Mouse (Mus musculus): ENCODE results near the gene Myl6.
"Not testable (repeated sequence)": the region's sequence is repeated elsewhere in the genome, so short reads cannot be mapped to it uniquely, and the experiment has no call there.

Myl6 gene

DNA sequence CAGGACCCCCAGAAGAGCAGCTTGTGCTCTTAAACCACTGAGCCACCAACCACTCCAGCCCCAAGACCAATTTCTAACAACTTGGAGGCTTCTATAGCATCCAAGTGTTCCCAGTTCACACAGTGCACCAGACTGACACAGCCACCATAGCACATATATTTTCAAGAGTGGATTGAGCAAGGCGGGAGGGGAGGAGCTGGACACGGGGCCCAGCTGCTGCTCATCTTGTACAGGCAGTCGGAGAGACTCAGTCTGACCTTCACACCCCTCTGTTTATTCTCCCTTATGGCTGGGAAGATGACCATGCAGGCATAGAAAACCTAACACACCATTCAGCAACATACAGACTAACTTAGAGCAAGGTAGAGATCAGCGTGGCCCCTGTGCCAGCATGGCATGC, 15.9 kb upstream of the Myl6 start:
- DNase-seq (ENCODE audit: low read depth, low spot score): no peak

DNA sequence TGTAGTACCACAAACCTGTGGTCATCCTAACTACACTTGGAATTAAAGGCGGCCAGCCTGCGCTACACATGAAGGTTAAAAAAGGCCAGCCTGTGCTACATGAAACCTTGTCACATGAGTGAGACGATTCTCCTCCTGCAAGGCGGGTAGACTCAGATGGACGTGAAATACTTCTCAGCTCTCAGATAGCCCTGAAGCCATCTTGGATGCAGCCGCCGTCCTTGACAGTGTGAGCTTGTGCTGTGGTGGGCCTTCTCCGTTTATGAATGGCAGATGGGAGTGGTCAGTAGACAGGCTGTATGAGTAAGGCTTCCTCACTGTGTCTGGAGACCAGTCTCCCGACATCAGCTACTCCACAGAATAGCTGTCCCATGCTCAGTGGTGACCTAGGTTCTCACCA, 15.3 kb upstream of the Myl6 start:
- no peak for DNase-seq (ENCODE audit: low read depth, low spot score)

DNA sequence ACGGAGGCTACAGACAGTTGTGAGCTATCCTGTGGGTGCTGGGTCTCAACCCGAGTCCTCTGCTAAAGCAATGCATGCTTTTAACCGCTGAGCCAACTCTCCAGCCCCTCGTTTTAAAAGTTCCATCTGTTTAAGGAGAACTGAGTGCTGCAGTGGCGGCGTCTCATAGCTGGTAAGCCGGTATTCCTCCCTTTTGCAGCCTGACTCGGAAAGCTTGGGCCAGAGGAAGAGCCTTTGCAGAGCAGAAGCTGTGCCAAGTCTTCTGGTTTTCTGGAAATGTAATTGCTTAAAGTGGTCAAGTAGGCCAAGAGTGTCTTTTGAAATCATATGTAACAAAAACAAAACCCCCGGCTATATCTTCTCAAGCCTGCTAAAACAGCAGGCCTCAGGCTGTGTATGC, 14.3 kb upstream of the Myl6 start:
- no peak for DNase-seq (ENCODE audit: low read depth, low spot score)

DNA sequence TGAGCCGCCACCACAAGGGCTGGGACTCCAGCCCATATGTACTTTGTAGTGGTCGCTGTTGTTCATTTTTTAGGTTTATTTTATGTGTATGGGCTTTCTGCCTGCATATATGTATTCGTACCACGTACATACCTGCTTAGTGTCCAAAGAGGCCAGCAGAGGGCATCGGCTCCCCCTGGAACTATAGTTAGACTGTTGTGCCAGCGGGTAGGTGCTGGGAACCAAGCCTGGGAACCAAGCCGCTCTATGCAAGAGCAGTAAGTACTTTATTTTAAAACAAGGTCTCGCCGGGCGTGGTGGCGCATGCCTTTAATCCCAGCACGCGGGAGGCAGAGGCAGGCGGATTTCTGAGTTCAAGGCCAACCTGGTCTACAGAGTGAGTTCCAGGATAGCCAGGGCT, 12.0 kb upstream of the Myl6 start:
- no peak for DNase-seq (ENCODE audit: low read depth, low spot score)

DNA sequence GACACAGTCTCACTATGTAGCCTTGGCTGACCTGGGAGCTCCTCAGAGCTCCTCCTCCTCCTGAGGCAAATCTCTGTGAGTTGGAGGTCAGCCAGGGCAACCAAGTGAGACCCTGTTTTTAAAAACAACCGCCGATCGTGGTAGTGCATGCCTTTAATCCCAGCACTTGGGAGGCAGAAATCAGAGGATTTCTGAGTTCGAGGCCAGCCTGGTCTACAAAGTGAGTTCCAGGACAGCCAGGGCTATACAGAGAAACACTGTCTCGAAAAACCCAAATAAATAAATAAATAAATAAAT, 11.4 kb upstream of the Myl6 start:
- not testable (repeated sequence) for DNase-seq (ENCODE audit: low read depth, low spot score)

DNA sequence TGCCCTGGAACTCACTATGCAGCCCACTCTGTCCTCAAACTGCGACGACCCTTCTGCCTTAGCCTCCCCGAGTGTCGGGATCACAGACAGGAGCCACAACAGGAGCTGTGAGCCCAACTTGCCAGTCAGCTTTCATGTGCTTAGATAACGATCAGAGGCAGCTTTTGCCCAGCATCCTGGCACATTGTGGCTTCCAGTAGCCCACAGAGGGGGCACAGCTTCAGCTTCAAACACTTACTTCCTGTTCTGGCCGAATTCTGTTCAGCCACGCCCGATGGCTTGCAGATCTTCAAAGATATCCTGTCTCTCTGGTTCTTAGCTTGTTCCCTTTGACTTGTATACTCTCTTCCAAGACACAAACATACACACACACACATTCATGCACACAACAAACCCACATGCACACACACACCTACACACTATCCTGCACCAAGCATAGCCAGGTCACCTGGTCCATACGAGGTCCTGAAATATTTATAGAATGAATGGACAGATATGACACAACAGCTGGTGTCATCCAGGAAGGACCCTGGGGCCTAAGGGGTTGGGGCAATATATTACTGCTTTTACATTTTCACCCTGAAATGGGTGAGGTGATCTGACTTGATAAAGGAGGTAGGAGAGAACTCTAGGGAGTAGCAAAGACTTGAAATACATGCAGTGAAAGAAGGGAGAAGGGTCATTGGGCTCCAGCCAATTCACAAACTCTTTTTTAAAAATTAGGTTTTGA, 10.9 kb upstream of the Myl6 start:
- no peak for DNase-seq (ENCODE audit: low read depth, low spot score)

DNA sequence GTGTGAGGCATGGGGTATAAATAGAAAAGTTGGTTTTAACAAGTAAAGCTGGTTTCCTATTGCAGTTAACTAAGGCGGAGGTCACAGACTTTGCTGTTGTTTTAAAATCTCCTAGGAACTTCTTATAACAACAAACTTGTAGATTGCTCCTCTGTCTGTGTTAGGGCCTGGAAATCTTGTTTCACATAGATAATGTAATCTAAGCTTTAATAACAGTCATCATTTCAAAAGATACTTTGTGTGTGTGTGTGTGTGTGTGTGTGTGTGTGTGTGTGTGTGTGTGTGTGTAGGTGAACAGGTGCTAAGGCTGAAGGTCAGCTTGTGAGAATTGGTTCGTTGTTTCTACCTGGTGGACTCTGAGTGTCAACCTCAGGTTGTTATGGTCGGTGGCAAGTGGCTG, 10.1 kb upstream of the Myl6 start:
- no peak for DNase-seq (ENCODE audit: low read depth, low spot score)

DNA sequence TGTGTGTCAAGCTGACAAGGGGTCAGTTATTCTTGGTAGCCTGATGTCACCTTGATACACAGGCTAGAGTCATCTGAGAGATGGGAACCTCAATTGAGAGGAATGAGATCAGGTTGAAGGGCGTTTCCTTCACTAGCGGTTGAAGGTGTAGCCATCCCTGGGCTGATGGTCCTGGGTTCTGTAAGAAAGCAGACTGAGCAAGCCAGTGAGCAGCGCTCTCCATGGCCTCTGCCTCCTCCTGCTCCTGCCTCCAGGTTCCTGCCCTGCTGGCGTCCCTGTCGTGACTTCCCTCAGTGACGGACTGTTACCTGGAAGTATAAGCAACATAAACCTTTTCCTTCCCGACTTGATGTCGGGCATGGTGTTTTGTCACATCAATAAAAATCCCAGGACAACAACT, 9.6 kb upstream of the Myl6 start:
- no peak for DNase-seq (ENCODE audit: low read depth, low spot score)

DNA sequence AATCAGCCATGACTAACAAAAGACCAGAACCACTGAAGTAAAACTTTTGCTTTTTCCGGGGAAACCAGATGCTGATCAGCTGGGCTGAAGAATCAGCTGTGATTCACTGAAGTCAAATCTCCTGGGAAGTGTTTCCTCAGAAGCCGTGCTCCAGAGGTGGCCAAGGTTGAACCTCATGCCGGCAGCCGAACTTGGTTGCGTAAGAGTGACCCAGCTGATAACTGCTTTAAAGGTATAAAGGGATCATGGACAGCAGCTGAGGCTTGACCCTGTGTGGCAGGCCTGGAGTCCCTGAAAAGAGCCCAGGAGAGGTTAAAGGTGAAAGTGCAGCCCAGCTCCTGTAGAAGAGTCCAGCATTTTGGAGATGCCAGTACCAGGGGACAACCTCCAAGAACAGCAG, 8.4 kb upstream of the Myl6 start:
- DNase-seq (ENCODE audit: low read depth, low spot score): no peak

DNA sequence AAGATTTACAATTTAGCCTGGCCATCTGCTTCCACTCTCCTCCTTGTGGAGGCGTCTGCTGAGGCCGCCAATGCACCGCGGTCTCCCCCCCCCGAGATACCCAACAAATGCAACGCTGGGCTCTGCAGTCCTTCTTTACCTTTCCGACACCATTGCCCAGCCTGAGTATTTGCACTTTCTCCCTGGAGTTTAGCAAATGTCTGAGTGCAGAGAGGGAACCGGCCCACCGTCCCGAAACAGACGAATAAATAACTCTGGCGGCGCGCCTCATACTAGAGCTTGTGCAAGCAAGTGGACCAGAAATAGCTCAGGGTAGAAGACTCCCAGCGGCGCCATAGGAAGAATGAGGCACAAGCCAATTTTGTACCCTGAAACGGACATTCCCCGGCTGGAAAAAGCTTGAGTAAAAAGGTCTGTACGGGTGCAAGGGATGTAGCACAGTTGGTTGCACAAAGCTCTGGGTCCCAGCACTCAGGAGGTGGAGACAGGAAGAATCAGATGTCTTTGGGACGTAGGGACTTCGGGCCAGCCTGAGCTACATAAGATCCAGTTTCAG, 5.2 kb upstream of the Myl6 start:
- peak; percentile 42 for DNase-seq (ENCODE audit: low read depth, low spot score)

DNA sequence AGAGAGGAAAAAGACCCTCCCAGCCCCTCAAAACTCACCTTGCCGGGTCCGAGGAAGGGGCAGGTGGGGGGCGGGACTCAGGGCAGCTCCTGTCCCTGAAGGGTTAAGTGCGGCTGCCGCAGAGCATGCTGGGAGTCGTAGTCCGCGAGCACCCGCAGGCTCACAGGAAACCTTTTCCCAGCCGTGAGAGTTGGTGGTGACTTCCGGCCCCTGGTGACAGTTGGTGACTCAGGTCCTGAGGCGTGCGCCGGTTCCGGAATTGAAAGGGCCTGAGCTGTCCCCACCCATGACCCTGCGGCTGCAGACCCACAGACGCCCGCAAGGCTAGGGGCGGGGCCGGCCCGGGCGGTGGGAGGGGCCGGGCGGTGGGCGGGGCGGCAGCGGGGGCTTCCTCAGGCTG, 4.6 kb upstream of the Myl6 start, which contains the start of gene Myl6b:
Gene Myl6b, minus strand, starts transcription at position 96 of the 400 bp plus-strand sequence.
- DNase-seq (ENCODE audit: low read depth, low spot score): peak; percentile 90

DNA sequence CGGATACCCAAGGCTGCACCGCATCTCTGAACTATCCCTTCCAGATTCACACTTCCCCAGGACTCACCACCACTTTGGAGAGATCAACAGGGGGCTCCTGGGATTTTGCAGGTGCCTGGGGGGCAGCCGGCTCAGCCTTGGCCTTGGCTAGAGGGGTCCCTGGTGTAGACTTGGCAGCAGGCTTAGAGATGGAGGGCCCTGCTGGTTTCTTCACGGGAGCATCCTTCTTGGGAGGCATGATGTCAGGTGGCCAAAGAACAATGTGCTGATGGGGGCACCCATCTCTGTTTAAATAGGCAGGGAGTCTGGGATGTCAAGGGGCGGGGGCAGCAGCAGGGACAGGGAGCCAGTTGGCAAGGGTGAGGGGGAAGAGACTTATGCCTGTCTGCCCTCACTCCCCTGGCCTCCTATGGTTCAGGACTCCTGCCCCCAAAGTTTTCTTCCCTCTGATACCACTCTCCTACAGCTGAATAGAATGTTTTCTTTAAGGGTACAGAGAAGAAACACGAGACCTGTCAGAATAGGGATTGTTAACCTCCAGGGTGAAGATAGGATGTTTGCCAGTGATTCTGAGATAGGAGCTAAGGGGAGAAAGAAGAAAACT, 3.3 kb upstream of the Myl6 start:
- DNase-seq (ENCODE audit: low read depth, low spot score): no peak

DNA sequence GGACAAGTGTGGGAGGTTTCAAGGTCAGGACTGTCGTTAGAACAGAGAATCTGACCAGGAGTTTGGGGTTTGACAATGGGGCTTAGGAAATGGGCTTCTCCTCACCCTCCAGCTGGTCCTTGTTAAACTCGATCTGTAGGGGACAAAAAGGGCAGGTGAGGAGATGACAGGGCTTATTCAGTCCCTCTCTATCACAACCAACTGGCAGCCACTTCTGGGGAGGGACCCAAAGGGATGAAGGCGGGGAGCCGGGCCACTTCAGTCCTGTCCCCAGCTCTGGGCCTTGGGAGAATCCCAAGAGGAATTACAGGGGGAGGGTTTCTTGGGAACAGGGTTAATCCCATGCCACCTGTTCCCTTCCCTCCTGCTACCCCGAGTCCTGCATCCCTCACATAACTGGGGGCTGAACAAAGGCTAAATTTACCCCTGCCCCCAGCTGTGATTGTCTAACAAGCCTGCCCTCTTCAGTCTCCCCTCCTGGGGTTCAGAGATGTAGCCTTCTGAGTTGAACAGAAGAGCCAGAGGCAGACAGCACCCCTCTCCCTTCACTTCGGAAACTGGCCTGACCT, 2.6 kb upstream of the Myl6 start:
- no peak for DNase-seq (ENCODE audit: low read depth, low spot score)

DNA sequence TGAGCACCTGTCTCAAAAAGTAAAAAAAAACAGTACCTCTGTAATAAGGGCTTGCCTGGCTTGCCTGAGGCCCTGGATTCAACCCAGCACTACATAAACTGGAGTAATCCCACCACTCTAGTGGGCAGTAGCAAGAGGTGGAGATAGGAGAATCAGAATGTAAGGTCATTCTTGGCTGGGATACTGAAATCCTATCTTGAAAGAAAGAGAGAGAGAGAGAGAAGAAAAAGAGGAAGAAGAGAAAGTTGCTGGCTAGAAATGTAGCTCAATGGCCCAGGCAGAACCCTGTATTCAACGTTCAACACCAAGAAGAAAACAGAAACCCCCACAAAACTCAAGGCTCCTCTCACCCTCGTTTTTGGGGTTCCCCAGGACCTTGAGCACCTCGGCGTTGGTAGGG, 2.0 kb upstream of the Myl6 start:
- no peak for DNase-seq (ENCODE audit: low read depth, low spot score)

DNA sequence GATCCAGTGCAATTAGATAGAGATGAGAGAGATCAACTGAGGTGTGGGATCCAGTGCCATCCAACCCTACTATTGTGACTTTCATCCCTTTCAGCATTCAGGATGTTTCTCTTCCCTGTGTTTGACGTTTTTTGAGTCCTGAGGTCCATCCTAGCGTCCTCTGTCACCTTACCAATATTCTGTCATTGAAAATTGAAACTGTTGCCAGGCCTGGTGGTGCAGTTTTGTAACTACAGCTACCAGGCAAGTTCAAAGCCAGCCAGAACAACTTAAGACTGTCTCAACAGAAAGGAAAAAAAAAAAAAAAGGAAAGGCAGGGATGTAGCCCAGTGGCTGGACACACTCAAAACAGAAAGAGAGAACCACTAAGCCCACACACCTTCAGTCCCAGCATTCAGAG, 1.3 kb upstream of the Myl6 start:
- DNase-seq (ENCODE audit: low read depth, low spot score): no peak

DNA sequence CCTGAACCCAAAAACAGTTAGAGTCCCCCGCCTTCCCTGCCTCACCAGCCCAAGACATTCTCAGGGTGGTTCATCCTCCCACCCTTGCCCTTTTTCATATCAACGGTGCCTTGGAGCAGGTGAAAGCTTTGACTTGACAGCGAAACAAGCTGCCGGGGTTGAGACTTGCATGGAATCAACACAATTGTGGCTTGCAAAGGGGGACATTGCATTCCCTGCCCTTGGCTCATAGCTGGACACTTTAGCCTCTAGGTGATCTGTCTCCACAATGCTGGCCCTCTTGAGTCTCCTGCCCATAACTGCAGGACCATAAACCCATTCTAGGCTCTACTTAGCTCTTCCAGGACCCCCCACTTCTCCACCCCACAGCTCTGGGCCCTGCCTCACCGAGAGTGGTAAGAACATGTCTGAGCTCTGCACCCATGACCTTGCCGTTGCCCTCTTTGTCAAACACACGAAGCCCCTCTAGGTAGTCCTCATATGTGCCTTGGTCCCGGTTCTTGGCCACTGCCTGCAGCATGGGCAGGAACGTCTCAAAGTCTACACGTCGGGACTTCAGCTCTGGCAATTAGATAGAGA, 811 bp upstream of the Myl6 start:
- no peak for DNase-seq (ENCODE audit: low read depth, low spot score)

DNA sequence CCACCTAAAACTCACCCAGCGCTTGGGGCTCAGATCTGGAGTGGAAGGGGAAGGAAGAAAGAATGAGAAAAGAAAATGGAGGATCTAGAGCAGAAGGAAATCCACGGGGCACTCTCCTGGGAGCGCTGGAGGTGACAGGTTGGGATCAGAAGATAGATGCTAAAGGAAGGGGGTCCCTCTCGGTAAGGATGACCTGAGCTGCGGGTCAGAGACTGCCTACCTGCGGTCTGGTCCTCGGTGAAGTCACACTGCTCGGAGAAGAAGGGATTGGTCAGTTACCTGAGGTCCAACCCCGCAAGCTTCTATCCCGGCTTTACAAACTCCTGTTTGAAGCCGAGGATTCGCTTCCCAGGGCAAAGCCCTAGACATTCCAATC, 638 bp downstream of the Myl6 start:
- DNase-seq (ENCODE audit: low read depth, low spot score): no peak

DNA sequence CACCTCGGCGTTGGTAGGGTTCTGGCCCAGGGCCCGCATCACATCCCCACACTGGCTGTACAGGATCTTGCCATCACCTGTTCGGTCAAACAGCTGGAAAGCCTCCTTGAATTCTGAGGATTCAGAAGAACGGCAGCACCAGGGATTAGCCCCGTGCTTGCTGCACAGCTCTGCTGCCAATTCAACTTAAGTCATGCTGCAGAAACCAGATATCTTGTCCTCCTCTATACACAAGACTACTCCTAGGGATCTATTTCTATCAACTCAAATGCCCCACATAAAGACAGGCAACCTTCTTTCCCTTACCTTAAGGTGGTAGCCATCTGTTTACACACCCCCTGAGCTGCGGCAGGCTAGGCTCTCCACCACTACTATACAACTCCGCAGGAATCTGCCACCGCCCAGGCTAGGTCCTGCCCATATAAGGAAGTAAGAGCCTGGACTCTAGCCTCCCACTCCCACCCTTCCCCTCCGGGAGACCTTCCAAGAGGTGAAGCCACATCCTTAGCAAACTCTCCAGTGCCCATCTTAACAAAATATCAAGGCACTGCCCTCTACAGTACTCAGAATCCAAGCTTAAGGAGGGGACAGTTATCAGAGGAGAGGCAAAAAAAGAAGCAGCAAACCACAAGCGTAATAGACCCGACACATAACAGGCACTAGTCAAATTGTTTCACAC, 1.2 kb downstream of the Myl6 start:
- peak; percentile 31 for DNase-seq (ENCODE audit: low read depth, low spot score)

DNA sequence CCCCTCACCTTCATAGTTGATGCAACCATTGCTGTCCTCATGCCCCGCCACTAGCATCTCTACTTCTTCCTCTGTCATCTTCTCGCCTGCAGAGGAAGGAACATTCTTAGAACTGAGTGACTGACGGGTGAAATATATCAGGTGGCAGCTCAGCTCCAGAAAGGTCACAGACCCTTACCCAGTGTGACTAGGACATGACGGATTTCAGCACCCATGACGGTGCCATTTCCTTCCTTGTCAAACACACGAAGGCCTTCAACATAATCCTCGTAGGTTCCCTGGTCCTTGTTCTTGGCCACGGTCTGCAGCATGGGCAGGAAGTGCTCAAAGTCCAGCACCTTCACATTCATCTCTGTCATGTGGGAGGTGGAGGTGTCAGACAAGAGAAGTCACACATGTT, 1.9 kb downstream of the Myl6 start:
- not testable (repeated sequence) for DNase-seq (ENCODE audit: low read depth, low spot score)

DNA sequence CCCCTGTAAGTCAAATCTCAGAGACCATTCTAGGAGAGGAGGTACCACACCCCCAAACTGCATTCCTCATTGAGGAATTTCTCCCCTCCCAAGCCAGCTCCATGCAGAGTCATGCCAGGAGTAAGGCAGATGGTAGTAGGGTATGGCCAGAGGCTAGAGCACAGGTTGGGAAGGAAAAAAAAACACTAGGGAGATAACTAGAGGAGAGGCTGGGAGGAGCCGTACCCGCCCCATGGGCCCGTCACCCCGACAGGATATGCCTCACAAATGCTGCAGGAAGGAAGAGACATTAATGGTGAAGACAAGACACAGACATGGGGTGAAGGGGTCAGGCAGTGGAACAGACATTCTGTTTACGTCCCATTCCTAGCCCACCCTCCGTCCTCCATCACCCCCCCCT, 2.5 kb downstream of the Myl6 start:
- no peak for DNase-seq (ENCODE audit: low read depth, low spot score)

DNA sequence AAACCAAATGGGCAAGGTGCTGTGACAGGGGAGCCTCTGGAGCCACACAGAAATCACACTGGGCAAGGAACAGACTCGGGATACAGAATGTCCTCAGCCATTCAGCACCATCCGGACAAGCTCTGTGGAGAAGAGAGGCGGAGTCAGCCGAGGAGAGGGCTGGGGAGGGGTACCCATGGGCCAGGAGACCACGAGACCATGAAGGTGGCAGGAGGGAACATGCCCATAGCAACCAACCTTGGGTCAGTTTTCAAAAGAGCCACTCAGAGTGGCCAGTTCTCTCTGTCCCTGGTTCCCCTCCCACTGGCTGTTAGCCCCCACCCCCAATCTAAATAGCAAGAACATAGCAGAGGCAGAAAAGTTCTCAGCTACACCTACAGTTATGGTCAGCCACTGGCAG, 3.0 kb downstream of the Myl6 start:
- DNase-seq (ENCODE audit: low read depth, low spot score): no peak

DNA sequence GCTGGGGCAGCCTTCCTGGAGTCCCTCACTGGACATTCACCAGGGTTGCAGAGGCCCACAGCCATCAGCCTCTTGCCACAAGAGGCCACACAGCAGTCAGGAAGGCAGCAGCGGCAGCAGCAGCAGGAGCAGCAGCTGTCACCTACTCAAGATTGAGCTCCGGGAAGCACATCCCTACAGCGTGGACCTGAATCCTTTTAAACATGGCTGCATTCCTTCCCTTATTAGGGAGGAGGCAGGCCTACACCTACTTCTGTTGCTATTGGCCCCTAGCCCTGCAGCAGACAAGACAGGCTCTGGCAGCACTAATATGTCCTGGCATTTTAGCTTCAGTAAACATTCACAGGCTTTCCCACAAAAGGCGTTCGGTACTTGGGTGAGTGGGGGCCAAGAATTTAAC, 3.7 kb downstream of the Myl6 start:
- DNase-seq (ENCODE audit: low read depth, low spot score): no peak
